Mouse (Mus musculus) G1E (cell line): ENCODE measurements around the gene Arglu1.

Source experiments
- CTCF ChIP-seq: IDR thresholded peaks from 2 replicates; pipeline ENCODE4 v1.5.1; 2012; ENCODE audit warnings: low read depth, low read length, inconsistent platforms, mixed read lengths
- GATA1 ChIP-seq: IDR thresholded peaks from 2 replicates; pipeline ENCODE4 v1.6.1; 2012; ENCODE audit warnings: borderline replicate concordance, low read length, inconsistent platforms, mixed read lengths
- POLR2AphosphoS5 ChIP-seq: IDR thresholded peaks from 2 replicates; pipeline ENCODE4 v1.6.1; 2012; ENCODE audit warnings: low read depth, low read length, inconsistent platforms; ENCODE audit not compliant: insufficient replicate concordance

- TF ChIP-seq CTCF = no peak
- TF ChIP-seq GATA1 = no peak
- no peak for TF ChIP-seq POLR2AphosphoS5
These were observed 31.7 kb downstream of the Arglu1 start for GRCm38 (mm10) chr8:8658426-8659224.
